Mouse (Mus musculus) lung, embryonic 16.5 days (tissue): ENCODE results near the gene Hspb2. TPM values are rescaled to one million over a fixed set of nuclear protein-coding genes. Genes with fewer than 3 reads are reported as not detected.
A peak's percentile ranks its signal among the peaks of the same experiment; 100 is the strongest.

Source experiments
- ATAC-seq: fragments of 200-750 bp; cut with Nextera tagmentation; 2 replicates; pipeline ENCODE4 v1.8.0; 2017; ENCODE audit warnings: low read depth, mild to moderate bottlenecking, moderate library complexity
- H3K27ac ChIP-seq: fragments of 300-500 bp; sonication (generic); 2 replicates; pipeline ENCODE4 v1.5.1; 2014; ENCODE audit warnings: mild to moderate bottlenecking, control low read depth, low read length
- H3K27me3 ChIP-seq: fragments of 300-500 bp; sonication (generic); 2 replicates; pipeline ENCODE4 v1.6.1; 2014; ENCODE audit warnings: low read depth, low read length, mixed read lengths; ENCODE audit not compliant: control insufficient read depth, insufficient read depth
- H3K36me3 ChIP-seq: fragments of 300-500 bp; sonication (generic); 2 replicates; pipeline ENCODE4 v1.6.1; 2014; ENCODE audit warnings: low read length; ENCODE audit not compliant: control insufficient read depth, insufficient read depth
- H3K4me1 ChIP-seq: fragments of 300-500 bp; sonication (generic); replicated peaks from 2 replicates; pipeline ENCODE4 v1.6.1; 2014; ENCODE audit warnings: low read length, mixed read lengths; ENCODE audit not compliant: control insufficient read depth, insufficient read depth
- H3K4me2 ChIP-seq: fragments of 300-500 bp; sonication (generic); 2 replicates; pipeline ENCODE4 v1.6.1; 2014; ENCODE audit warnings: low read depth, low read length, control low read depth
- H3K4me3 ChIP-seq: fragments of 300-500 bp; sonication (generic); 2 replicates; pipeline ENCODE4 v1.5.1; 2014; ENCODE audit warnings: mild to moderate bottlenecking, low read length, control low read depth
- H3K9ac ChIP-seq: fragments of 300-500 bp; sonication (generic); 2 replicates; pipeline ENCODE4 v1.6.1; 2014; ENCODE audit warnings: low read length, control low read depth
- H3K9me3 ChIP-seq: fragments of 300-500 bp; sonication (generic); 2 replicates; pipeline ENCODE4 v1.6.1; 2016; ENCODE audit warnings: low read length; ENCODE audit not compliant: control insufficient read depth
- WGBS: fragments of 180-500 bp; shearing (Covaris S2); extraction: QIAGEN DNeasy Blood & Tissue Kit; methylation state at CpG from one replicate; pipeline ENCODE4 v1.1.7; 2014; 5-methylcytosine and 5-hydroxymethylcytosine counted together
- polyA plus RNA-seq: library from polyadenylated mRNA; unstranded; fragments of >200 nt; fragmentation: Nextera tagmentation; extraction: Ambion mirVana; gene quantifications from 2 replicates; pipeline ENCODE4 v1.2.1, GENCODE M21; 2015

Gene Hspb2
- 21.1 and 26.2 TPM in 2 replicates for polyA plus RNA-seq

DNA sequence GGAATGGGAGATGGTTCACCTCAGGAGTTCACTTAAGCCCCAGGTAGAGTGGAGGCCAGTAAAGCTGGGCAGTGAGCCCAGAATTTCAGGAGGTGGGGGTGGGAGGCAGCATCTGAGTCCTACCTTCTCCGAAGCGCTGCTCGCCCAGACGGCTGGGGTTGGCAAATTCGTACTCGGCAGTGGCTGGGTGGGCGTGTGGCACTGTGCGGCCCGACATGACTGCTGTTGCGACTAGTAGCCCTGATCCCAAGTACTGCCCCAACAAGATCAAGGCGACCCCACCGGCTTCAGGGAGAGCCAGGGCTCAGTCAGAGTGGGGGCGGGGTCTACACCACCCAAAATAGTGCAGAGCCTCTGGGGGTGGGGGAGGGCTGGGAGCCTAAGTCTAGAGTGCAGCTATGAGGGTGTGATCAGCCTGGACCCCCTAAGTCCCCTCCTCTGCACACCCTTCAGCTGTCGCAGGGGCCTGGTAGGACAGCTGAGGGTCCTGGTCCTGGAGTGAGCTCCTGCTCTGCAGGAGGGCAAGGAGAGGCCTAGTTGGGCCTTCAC is at the start of gene Hspb2:
Hspb2 (minus strand) TSS at position 301 of the 549 bp plus-strand sequence.
- Histone ChIP-seq H3K9ac (peak within 1 kb of the TSS; percentile 65), H3K27me3 (no peaks in the 10 kb centered on the region), H3K27ac (peak within 1 kb of the TSS; percentile 92), H3K4me3 (peak within 1 kb of the TSS; percentile 48), H3K9me3 (no peaks in the 10 kb centered on the region), H3K36me3 (no peaks in the 10 kb centered on the region), H3K4me1 (peaks cover 24% of the 10 kb centered on the region), H3K4me2 (peak within 1 kb of the TSS; percentile 61)
- 52% methylated on average over 14 of the region's 14 CpGs for WGBS
- peak; percentile 59 for ATAC-seq

- WGBS: 52% methylated on average over 2 of the region's 2 CpGs
- peak; percentile 31; the same call in 1 of the 2 replicates for ATAC-seq
Observed at GRCm38 (mm10) chr9:50800985-50801384, 48.8 kb upstream of the Hspb2 start.

GRCm38 (mm10) chr9:50798368-50798767 is 46.2 kb upstream of the Hspb2 start:
- Histone ChIP-seq H3K27ac (no peak overlapping the region), H3K4me2 (no peak overlapping the region), H3K9me3 (no peaks in the 10 kb centered on the region), H3K4me1 (no peaks in the 10 kb centered on the region), H3K4me3 (no peak overlapping the region), H3K36me3 (peaks cover 20% of the 10 kb centered on the region), H3K9ac (no peak overlapping the region), H3K27me3 (no peaks in the 10 kb centered on the region)
- WGBS: 81% methylated on average over 5 of the region's 5 CpGs
- no peak for ATAC-seq

More at GRCm38 (mm10) chr9:50800985-50801384, 48.8 kb upstream of the Hspb2 start:
- Histone ChIP-seq H3K9me3 (no peaks in the 10 kb centered on the region), H3K36me3 (peaks cover 28% of the 10 kb centered on the region), H3K4me3 (no peak overlapping the region), H3K9ac (no peak overlapping the region), H3K27me3 (no peaks in the 10 kb centered on the region), H3K27ac (no peak overlapping the region), H3K4me1 (no peaks in the 10 kb centered on the region), H3K4me2 (no peak overlapping the region)

DNA sequence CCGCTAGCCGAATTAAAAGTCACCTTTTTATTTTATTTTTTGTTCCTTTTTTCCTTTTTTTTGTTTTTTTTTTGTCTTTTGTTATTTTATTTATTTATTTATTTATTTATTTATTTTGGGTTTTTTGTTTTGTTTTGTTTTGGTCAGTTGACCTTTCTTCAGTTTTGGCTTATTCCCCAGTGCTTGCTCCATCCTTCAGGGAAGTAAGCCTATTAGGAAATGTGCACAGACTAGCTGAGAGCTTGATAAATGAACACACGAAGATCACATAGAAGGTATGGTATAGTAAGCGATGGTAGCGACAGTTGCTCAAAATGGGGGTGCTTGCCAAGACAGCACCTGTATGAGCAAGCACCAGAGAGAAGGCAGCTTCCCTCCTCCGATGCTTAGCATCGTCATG is 45.5 kb upstream of the Hspb2 start:
- Histone ChIP-seq H3K9me3 (no peaks in the 10 kb centered on the region), H3K4me2 (no peak overlapping the region), H3K27me3 (no peaks in the 10 kb centered on the region), H3K27ac (no peak overlapping the region), H3K4me1 (no peaks in the 10 kb centered on the region), H3K9ac (no peak overlapping the region), H3K36me3 (peaks cover 15% of the 10 kb centered on the region), H3K4me3 (no peak overlapping the region)
- 91% methylated on average over 7 of the region's 7 CpGs for WGBS
- no peak for ATAC-seq

DNA sequence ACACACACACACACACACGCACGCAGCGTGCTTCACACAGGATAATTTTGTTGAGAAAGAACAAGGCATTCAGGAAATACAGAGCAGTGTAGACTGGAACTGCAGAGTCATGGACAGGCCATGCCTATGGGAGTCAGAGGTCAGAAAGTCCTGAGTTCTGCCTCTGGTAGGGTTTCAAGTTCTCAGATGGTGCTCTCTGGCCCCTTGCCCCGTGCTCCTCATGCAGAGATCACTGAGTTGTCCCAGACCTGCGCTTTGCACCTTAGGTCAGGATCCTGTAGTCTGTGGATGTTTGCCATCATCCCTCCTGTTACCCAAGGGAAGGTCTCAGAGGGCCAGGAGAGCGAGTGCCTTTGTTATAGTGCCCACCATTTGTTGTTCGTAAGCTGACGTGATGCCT is 44.6 kb upstream of the Hspb2 start:
- no peaks in the 10 kb centered on the region for H3K4me1 ChIP-seq
- no peak overlapping the region for H3K4me2 ChIP-seq
- H3K9ac ChIP-seq: no peak overlapping the region
- no peaks in the 10 kb centered on the region for H3K9me3 ChIP-seq
- 85% methylated on average over 8 of the region's 8 CpGs for WGBS
- H3K4me3 ChIP-seq: no peak overlapping the region
- H3K27me3 ChIP-seq: no peaks in the 10 kb centered on the region
- H3K36me3 ChIP-seq: peaks cover 11% of the 10 kb centered on the region
- no peak for ATAC-seq
- no peak overlapping the region for H3K27ac ChIP-seq

GRCm38 (mm10) chr9:50795266-50795665 is 43.1 kb upstream of the Hspb2 start:
- no peaks in the 10 kb centered on the region for H3K9me3 ChIP-seq
- ATAC-seq: no peak
- H3K9ac ChIP-seq: no peak overlapping the region
- H3K36me3 ChIP-seq: peaks cover 13% of the 10 kb centered on the region
- H3K4me2 ChIP-seq: no peak overlapping the region
- no peaks in the 10 kb centered on the region for H3K27me3 ChIP-seq
- H3K4me3 ChIP-seq: no peak overlapping the region
- 86% methylated on average over 3 of the region's 3 CpGs for WGBS
- no peaks in the 10 kb centered on the region for H3K4me1 ChIP-seq
- no peak overlapping the region for H3K27ac ChIP-seq

DNA sequence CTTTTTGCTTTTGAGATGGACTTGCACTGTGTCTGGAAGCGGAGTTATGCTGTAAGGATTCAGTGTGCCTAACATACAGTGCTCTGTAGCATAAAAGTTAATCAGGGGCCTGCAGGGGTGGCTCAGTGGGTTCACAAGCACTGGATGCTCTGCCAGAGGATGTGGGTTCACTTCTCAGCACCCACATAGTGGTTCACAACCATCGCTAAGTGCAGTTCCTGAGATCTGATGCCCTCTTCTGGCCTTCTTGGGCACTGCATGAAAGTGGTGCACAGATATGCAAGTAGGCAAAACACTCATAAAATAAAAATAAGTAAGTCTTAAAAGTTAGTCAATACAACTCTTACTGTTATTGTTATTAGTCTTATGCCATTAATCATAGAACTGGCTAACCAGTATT is 30.0 kb upstream of the Hspb2 start:
- H3K27ac ChIP-seq: no peak overlapping the region
- H3K36me3 ChIP-seq: peaks cover 34% of the 10 kb centered on the region
- no peaks in the 10 kb centered on the region for H3K27me3 ChIP-seq
- no peaks in the 10 kb centered on the region for H3K4me1 ChIP-seq
- 76% methylated on average over 2 of the region's 2 CpGs for WGBS
- no peaks in the 10 kb centered on the region for H3K9me3 ChIP-seq
- no peak overlapping the region for H3K9ac ChIP-seq
- no peak for ATAC-seq
- no peak overlapping the region for H3K4me2 ChIP-seq
- no peak overlapping the region for H3K4me3 ChIP-seq

GRCm38 (mm10) chr9:50776162-50776760 is 24.1 kb upstream of the Hspb2 start:
- H3K9me3 ChIP-seq: no peaks in the 10 kb centered on the region

DNA sequence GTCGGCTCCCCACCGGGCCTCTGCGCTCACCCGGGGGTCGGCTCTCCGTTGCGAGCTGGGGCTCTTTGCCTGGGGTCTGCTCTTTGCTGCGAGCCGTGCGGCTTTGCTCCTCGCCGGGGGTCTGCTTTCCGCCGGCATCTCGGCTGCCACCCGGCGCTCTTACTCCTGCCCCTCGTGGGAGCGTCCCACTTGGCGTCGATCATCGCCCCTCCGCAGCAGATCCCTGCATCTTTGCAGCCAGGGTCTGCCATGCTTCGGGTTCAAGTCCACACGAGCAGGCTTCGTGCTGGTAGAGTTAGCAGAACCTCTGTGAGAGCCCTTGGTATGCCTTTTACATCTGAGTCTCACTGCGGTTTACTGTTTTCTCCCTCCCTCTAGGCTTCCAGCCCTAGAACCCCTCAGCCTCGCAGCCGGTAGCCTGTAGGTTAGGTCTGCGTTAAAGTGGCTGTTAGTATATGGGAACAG is 23.5 kb upstream of the Hspb2 start:
- no peaks in the 10 kb centered on the region for H3K27me3 ChIP-seq
- H3K36me3 ChIP-seq: peaks cover 7% of the 10 kb centered on the region; the same call in 1 of the 2 replicates
- ATAC-seq: peak; percentile 51
- H3K4me1 ChIP-seq: peaks cover 11% of the 10 kb centered on the region
- peak overlapping the region; percentile 53; the same call in 1 of the 2 replicates for H3K27ac ChIP-seq
- no peaks in the 10 kb centered on the region for H3K9me3 ChIP-seq
- WGBS: 0% methylated on average over 27 of the region's 30 CpGs
- peak overlapping the region; percentile 98 for H3K4me3 ChIP-seq
- peak overlapping the region; percentile 91 for H3K4me2 ChIP-seq
- peak overlapping the region; percentile 97 for H3K9ac ChIP-seq

More at GRCm38 (mm10) chr9:50776162-50776760, 24.1 kb upstream of the Hspb2 start:
- Histone ChIP-seq H3K27me3 (no peaks in the 10 kb centered on the region), H3K36me3 (peaks cover 11% of the 10 kb centered on the region; the same call in 1 of the 2 replicates), H3K27ac (no peak overlapping the region), H3K4me1 (peaks cover 11% of the 10 kb centered on the region), H3K4me2 (peak overlapping the region; percentile 91), H3K4me3 (peak overlapping the region; percentile 98), H3K9ac (peak overlapping the region; percentile 97)
- 43% methylated on average over 11 of the region's 11 CpGs for WGBS
- ATAC-seq: no peak
